Mouse (Mus musculus) liver, embryonic 14.5 days (tissue): ENCODE results near the gene Rab27a.

Experiments
- CTCF ChIP-seq: IDR thresholded peaks from 2 replicates; pipeline ENCODE4 v1.5.1; 2016; ENCODE audit warnings: antibody characterized with exemption, low read depth, control low read depth
- EP300 ChIP-seq: IDR thresholded peaks from 2 replicates; pipeline ENCODE4 v1.6.1; 2016; ENCODE audit warnings: antibody characterized with exemption, low read depth

GRCm38 (mm10) chr9:73031421-73031820 is 13.2 kb upstream of the Rab27a start:
- no peak for TF ChIP-seq CTCF
- no peak for TF ChIP-seq EP300
